Mouse (Mus musculus) heart, embryonic 10.5 days (tissue): ENCODE results near the gene Prr12. TPM values are rescaled to one million over a fixed set of nuclear protein-coding genes. Genes with fewer than 3 reads are reported as not detected.
A peak's percentile ranks its signal among the peaks of the same experiment; 100 is the strongest.

ENCODE experiments used
- DNase-seq: peaks from one replicate; pipeline ENCODE4 v3.0.0-alpha.2; 2017; ENCODE audit warnings: low spot score
- H3K27ac ChIP-seq: fragments of 300-500 bp; sonication (generic); 2 replicates; pipeline ENCODE4 v1.5.1; 2016; ENCODE audit warnings: mild to moderate bottlenecking
- H3K27me3 ChIP-seq: fragments of 300-500 bp; sonication (generic); 2 replicates; pipeline ENCODE4 v1.6.1; 2016; ENCODE audit warnings: mild to moderate bottlenecking; ENCODE audit not compliant: poor library complexity, insufficient read depth, severe bottlenecking
- H3K36me3 ChIP-seq: fragments of 300-500 bp; sonication (generic); 2 replicates; pipeline ENCODE4 v1.6.1; 2016; ENCODE audit warnings: mild to moderate bottlenecking, moderate library complexity
- H3K4me1 ChIP-seq: fragments of 300-500 bp; sonication (generic); 2 replicates; pipeline ENCODE4 v1.6.1; 2016; ENCODE audit warnings: mild to moderate bottlenecking
- H3K4me3 ChIP-seq: fragments of 300-500 bp; sonication (generic); 2 replicates; pipeline ENCODE4 v1.5.1; 2016; ENCODE audit warnings: mild to moderate bottlenecking, moderate library complexity
- H3K9me3 ChIP-seq: fragments of 300-500 bp; sonication (generic); 2 replicates; pipeline ENCODE4 v1.6.1; 2016; ENCODE audit warnings: mild to moderate bottlenecking, moderate library complexity
- WGBS: fragments of 180-500 bp; shearing (Covaris S2); methylation state at CpG from one replicate; pipeline ENCODE4 v1.1.7; 2016; 5-methylcytosine and 5-hydroxymethylcytosine counted together
- polyA plus RNA-seq: library from polyadenylated mRNA; unstranded; fragments of >200 nt; fragmentation: Nextera tagmentation; extraction: Ambion mirVana; gene quantifications from 2 replicates; pipeline ENCODE4 v1.2.1, GENCODE M21; 2016

Prr12 gene
- polyA plus RNA-seq, 1 experiment from 2014 or later: 13.3 TPM

GRCm38 (mm10) chr7:45056329-45056971, 3.8 kb upstream of the Prr12 start:
- Histone ChIP-seq H3K27ac (0 out of 2 replicates have a peak overlapping the region, but pooled peaks have one; percentile 11), H3K4me1 (peaks cover 43% of the 10 kb centered on the region), H3K27me3 (no peaks in the 10 kb centered on the region), H3K9me3 (no peaks in the 10 kb centered on the region), H3K4me3 (no peak overlapping the region), H3K36me3 (peaks cover 5% of the 10 kb centered on the region; the same call in 1 of the 2 replicates)
- 67% methylated on average over 14 of the region's 14 CpGs for WGBS
- DNase-seq: no peak

GRCm38 (mm10) chr7:45053931-45054510, 1.3 kb upstream of the Prr12 start:
- WGBS: under 1% methylated on average over 33 of the region's 33 CpGs
- H3K9me3 ChIP-seq: no peaks in the 10 kb centered on the region
- H3K4me1 ChIP-seq: peaks cover 50% of the 10 kb centered on the region
- DNase-seq: peak; percentile 100
- peak overlapping the region; percentile 99 for H3K27ac ChIP-seq
- peak overlapping the region; percentile 78 for H3K4me3 ChIP-seq
- peaks cover 24% of the 10 kb centered on the region for H3K36me3 ChIP-seq
- no peaks in the 10 kb centered on the region for H3K27me3 ChIP-seq

GRCm38 (mm10) chr7:45053117-45053930, 643 bp upstream of the Prr12 start:
- Histone ChIP-seq H3K36me3 (peaks cover 31% of the 10 kb centered on the region), H3K27me3 (no peaks in the 10 kb centered on the region), H3K4me3 (peak overlapping the region; percentile 78), H3K9me3 (no peaks in the 10 kb centered on the region), H3K27ac (peak overlapping the region; percentile 99), H3K4me1 (peaks cover 50% of the 10 kb centered on the region)
- WGBS: under 1% methylated on average over 31 of the region's 59 CpGs
- DNase-seq: peak; percentile 91

GRCm38 (mm10) chr7:45052181-45052861, 360 bp downstream of the Prr12 start:
- under 1% methylated on average over 38 of the region's 38 CpGs for WGBS
- no peaks in the 10 kb centered on the region for H3K9me3 ChIP-seq
- peaks cover 57% of the 10 kb centered on the region for H3K4me1 ChIP-seq
- H3K27me3 ChIP-seq: no peaks in the 10 kb centered on the region
- peaks cover 41% of the 10 kb centered on the region for H3K36me3 ChIP-seq
- no peak for DNase-seq
- peak overlapping the region; percentile 78 for H3K4me3 ChIP-seq
- peak overlapping the region; percentile 99 for H3K27ac ChIP-seq

GRCm38 (mm10) chr7:45051601-45051974, 1.1 kb downstream of the Prr12 start:
- Histone ChIP-seq H3K36me3 (peaks cover 47% of the 10 kb centered on the region), H3K27me3 (no peaks in the 10 kb centered on the region), H3K4me3 (peak overlapping the region; percentile 78), H3K4me1 (peaks cover 60% of the 10 kb centered on the region), H3K9me3 (no peaks in the 10 kb centered on the region), H3K27ac (peak overlapping the region; percentile 99)
- 2% methylated on average over 13 of the region's 13 CpGs for WGBS
- DNase-seq: no peak

- H3K27me3 ChIP-seq: no peaks in the 10 kb centered on the region
- no peaks in the 10 kb centered on the region for H3K9me3 ChIP-seq
- 3% methylated on average over 16 of the region's 16 CpGs for WGBS
- DNase-seq: peak; percentile 95
- peak overlapping the region; percentile 78 for H3K4me3 ChIP-seq
- H3K4me1 ChIP-seq: peaks cover 59% of the 10 kb centered on the region
- H3K27ac ChIP-seq: peak overlapping the region; percentile 99; the same call in 1 of the 2 replicates
- H3K36me3 ChIP-seq: peaks cover 52% of the 10 kb centered on the region
Measured at GRCm38 (mm10) chr7:45050945-45051600, 1.6 kb downstream of the Prr12 start.

- no peaks in the 10 kb centered on the region for H3K9me3 ChIP-seq
- no peak for DNase-seq
- H3K4me1 ChIP-seq: peaks cover 53% of the 10 kb centered on the region
- WGBS: 90% methylated on average over 23 of the region's 23 CpGs
- no peak overlapping the region for H3K27ac ChIP-seq
- no peaks in the 10 kb centered on the region for H3K27me3 ChIP-seq
- H3K4me3 ChIP-seq: no peak overlapping the region
- peaks cover 72% of the 10 kb centered on the region for H3K36me3 ChIP-seq
Measured at GRCm38 (mm10) chr7:45048923-45049657, 3.6 kb downstream of the Prr12 start.

- 93% methylated on average over 38 of the region's 38 CpGs for WGBS
Measured at GRCm38 (mm10) chr7:45048001-45048890, 4.4 kb downstream of the Prr12 start.

GRCm38 (mm10) chr7:45047491-45047890, 5.2 kb downstream of the Prr12 start:
- H3K4me3 ChIP-seq: no peak overlapping the region
- H3K27me3 ChIP-seq: no peaks in the 10 kb centered on the region
- H3K4me1 ChIP-seq: peaks cover 48% of the 10 kb centered on the region
- 95% methylated on average over 14 of the region's 14 CpGs for WGBS
- peaks cover 88% of the 10 kb centered on the region for H3K36me3 ChIP-seq
- DNase-seq: no peak
- no peak overlapping the region for H3K27ac ChIP-seq
- H3K9me3 ChIP-seq: no peaks in the 10 kb centered on the region

More at GRCm38 (mm10) chr7:45048001-45048890, 4.4 kb downstream of the Prr12 start:
- H3K27ac ChIP-seq: no peak overlapping the region
- H3K4me3 ChIP-seq: no peak overlapping the region
- H3K36me3 ChIP-seq: peaks cover 80% of the 10 kb centered on the region
- H3K9me3 ChIP-seq: no peaks in the 10 kb centered on the region
- peaks cover 48% of the 10 kb centered on the region for H3K4me1 ChIP-seq
- no peaks in the 10 kb centered on the region for H3K27me3 ChIP-seq
- no peak for DNase-seq

- 88% methylated on average over 26 of the region's 26 CpGs for WGBS
- Histone ChIP-seq H3K9me3 (no peaks in the 10 kb centered on the region), H3K27ac (no peak overlapping the region), H3K4me3 (0 out of 2 replicates have a peak overlapping the region, but pooled peaks have one; percentile 2), H3K27me3 (no peaks in the 10 kb centered on the region), H3K4me1 (peaks cover 45% of the 10 kb centered on the region), H3K36me3 (peaks cover 93% of the 10 kb centered on the region)
- DNase-seq: no peak
Measured at GRCm38 (mm10) chr7:45046853-45047350, 5.8 kb downstream of the Prr12 start.

- Histone ChIP-seq H3K4me3 (no peak overlapping the region), H3K9me3 (no peaks in the 10 kb centered on the region), H3K4me1 (peaks cover 33% of the 10 kb centered on the region), H3K27me3 (no peaks in the 10 kb centered on the region), H3K27ac (no peak overlapping the region), H3K36me3 (peaks cover 100% of the 10 kb centered on the region)
- no peak for DNase-seq
- WGBS: 93% methylated on average over 22 of the region's 22 CpGs
Measured at GRCm38 (mm10) chr7:45045741-45046140, 6.9 kb downstream of the Prr12 start.
